Mouse (Mus musculus): Measurements from ENCODE around the gene Olfr1037. TPM values are rescaled to one million over a fixed set of nuclear protein-coding genes. Genes with fewer than 3 reads are reported as not detected.
"Not testable (repeated sequence)": the region's sequence is repeated elsewhere in the genome, so short reads cannot be mapped to it uniquely, and the experiment has no call there.

Gene Olfr1037
- polyA plus RNA-seq (2015; fragmentation: Nextera tagmentation; extraction: Ambion mirVana): not detected in 2 replicates

DNA sequence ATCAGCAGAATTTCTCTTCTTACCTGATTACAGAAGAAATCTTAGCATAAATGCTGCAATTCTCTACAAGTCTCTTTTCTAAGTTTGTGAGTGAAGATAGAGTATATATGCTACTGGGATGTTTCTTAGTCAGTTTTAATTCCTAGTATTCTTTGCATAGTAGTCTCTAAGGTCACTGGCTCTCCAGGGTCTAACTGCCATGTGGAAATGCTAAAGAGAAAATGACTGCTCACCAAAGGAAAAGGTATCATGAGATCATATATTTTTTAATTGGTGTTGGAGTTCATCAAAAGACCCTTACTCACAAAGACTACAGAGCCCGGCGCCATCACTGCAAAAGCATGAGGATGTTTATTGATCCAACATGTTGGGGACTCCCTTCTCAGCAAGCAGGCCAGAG lies at the start of gene Olfr1037:
Gene Olfr1037 (minus strand): TSS at position 101 of the 400 bp plus-strand sequence.
- Histone ChIP-seq H3K27me3 (no peaks in the 10 kb centered on the region), H3K27ac (no peak within 1 kb of the TSS), H3K9ac (no peak within 1 kb of the TSS), H3K4me3 (replicated peaks) (no peak within 1 kb of the TSS), H3K9me3 (replicated peaks) (no peaks in the 10 kb centered on the region), H3K36me3 (no peaks in the 10 kb centered on the region), H3K4me2 (no peak within 1 kb of the TSS), H3K4me1 (replicated peaks) (no peaks in the 10 kb centered on the region)
- no peak for ATAC-seq (ENCODE audit: low read depth)
- 75% methylated on average over 2 of the region's 2 CpGs for WGBS (ENCODE audit: insufficient replicate concordance)
- no peak for DNase-seq

DNA sequence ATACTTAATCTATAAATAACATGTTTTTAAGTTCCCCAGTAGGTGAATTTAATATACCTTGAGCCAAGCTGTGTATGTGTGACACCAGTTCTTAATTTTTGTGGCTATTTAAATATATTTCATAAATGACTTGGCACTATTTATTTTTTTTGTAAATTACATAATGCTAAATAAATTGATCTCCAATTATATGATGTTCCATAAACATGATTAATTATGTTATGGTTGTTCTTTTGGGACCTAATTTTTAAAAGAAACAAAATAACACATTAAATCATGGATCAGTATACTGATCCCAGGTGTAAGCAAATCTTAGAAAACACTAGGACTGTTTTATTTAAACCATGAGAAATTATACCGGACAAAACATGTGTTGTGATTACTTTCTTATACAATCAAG lies 48.6 kb upstream of the Olfr1037 start, which contains the start of gene Olfr1039:
Gene Olfr1039 (minus strand): TSS at position 101 of the 400 bp plus-strand sequence.
- H3K27me3 ChIP-seq: no peaks in the 10 kb centered on the region
- 76% methylated on average over 1 of the region's 1 CpGs for WGBS (ENCODE audit: insufficient replicate concordance)
- no peak within 1 kb of the TSS for H3K4me3 ChIP-seq (replicated peaks)
- H3K4me1 ChIP-seq (replicated peaks): no peaks in the 10 kb centered on the region
- H3K36me3 ChIP-seq: no peaks in the 10 kb centered on the region
- H3K9me3 ChIP-seq (replicated peaks): no peaks in the 10 kb centered on the region
- no peak within 1 kb of the TSS for H3K4me2 ChIP-seq
- DNase-seq: no peak
- H3K27ac ChIP-seq: no peak within 1 kb of the TSS
- no peak for ATAC-seq (ENCODE audit: low read depth)
- no peak within 1 kb of the TSS for H3K9ac ChIP-seq

DNA sequence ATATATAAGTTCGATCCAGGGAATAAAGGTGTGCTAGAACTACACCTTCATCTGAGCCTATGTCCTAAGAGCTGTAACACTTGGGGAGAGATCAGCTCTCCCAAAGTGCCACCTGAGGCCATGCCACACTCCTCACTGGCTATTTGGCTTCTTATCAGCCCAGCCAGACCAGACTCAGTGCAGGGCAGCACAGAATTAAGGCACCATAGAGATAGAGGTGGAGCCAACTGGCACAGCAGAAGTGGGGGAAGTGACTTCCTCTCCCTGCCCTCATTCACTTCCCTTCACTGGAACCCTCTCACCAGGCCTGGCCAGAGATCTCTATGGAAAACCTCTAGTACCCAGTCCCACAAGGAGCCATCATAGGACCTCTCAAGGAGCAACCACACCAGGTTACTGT lies 6.7 kb downstream of the Olfr1037 start:
- H3K4me2 ChIP-seq; H3K36me3 ChIP-seq; H3K27ac ChIP-seq; H3K4me1 ChIP-seq (replicated peaks); H3K9me3 ChIP-seq (replicated peaks); ATAC-seq (ENCODE audit: low read depth); DNase-seq; H3K4me3 ChIP-seq (replicated peaks); H3K27me3 ChIP-seq; H3K9ac ChIP-seq: not testable (repeated sequence)
- 58% methylated on average over 1 of the region's 1 CpGs for WGBS (ENCODE audit: insufficient replicate concordance)

DNA sequence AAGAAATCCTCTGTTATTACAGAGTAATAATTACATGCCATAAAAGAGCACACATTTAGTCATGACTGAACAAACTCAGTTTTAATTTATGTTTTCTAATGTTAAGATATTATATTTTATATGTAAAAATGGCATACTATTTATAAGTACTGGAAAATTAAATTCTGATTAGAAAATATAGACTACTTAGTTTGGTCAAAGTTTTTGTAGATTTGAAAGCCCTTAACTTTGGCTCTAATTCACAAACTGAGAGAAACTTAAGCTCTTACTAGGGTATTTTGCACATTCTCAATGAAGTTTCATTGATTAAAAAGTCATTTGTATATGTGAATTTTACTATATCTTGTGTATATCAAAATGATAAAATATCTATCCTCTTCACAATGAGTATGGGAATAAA lies 13.5 kb downstream of the Olfr1037 start, which contains the start of gene Olfr1036:
Gene Olfr1036 (plus strand): TSS at position 301 of the 400 bp plus-strand sequence.
- H3K27ac ChIP-seq; H3K9ac ChIP-seq; H3K4me1 ChIP-seq (replicated peaks); H3K4me2 ChIP-seq; ATAC-seq (ENCODE audit: low read depth); H3K4me3 ChIP-seq (replicated peaks); H3K27me3 ChIP-seq; DNase-seq; H3K9me3 ChIP-seq (replicated peaks); H3K36me3 ChIP-seq: not testable (repeated sequence)

DNA sequence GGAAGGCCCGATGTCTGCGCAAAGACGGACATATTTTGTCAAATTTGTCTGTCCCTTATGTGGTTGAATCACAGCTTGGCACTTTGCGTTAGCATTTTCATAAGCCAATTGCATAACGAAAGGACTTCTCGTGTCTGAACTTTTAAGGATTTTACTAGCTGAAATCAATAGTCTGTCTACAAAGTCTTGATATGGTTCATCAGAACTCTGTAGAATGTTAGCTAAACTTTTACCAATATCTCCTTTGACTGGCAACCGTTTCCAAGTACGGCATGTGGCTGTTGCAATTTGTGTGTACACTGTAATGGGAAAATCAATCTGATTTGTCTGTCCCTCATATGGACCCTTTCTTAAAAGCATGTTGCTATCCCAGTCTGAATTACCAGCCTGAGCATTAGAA lies 17.0 kb downstream of the Olfr1037 start:
- Histone ChIP-seq H3K27ac (no peak overlapping the region), H3K4me3 (replicated peaks) (no peak overlapping the region), H3K27me3 (no peaks in the 10 kb centered on the region), H3K36me3 (no peaks in the 10 kb centered on the region), H3K9me3 (replicated peaks) (no peaks in the 10 kb centered on the region), H3K4me1 (replicated peaks) (no peaks in the 10 kb centered on the region), H3K9ac (no peak overlapping the region), H3K4me2 (no peak overlapping the region)
- no peak for ATAC-seq (ENCODE audit: low read depth)
- no peak for DNase-seq
- WGBS (ENCODE audit: insufficient replicate concordance): 78% methylated on average over 8 of the region's 8 CpGs

DNA sequence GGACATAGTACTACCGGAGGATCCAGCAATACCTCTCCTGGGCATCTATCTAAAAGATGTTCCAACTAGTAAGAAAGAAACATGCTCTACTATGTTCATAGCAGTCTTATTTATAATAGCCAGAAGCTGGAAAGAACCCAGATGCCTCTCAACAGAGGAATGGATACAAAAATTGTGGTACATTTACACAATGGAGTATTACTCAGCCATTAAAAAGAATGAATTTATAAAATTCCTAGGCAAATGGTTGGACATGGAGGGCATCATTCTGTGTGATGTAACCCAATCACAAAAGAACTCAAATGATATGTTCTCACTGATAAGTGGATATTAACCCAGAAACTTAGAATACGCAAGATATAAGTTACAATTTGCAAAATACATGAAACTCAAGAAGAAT lies 23.4 kb downstream of the Olfr1037 start:
- not testable (repeated sequence) for H3K36me3 ChIP-seq; H3K9ac ChIP-seq; H3K9me3 ChIP-seq (replicated peaks); H3K4me1 ChIP-seq (replicated peaks); H3K4me3 ChIP-seq (replicated peaks); H3K27me3 ChIP-seq; H3K27ac ChIP-seq; H3K4me2 ChIP-seq; ATAC-seq (ENCODE audit: low read depth); DNase-seq
- WGBS (ENCODE audit: insufficient replicate concordance): 74% methylated on average over 2 of the region's 2 CpGs

DNA sequence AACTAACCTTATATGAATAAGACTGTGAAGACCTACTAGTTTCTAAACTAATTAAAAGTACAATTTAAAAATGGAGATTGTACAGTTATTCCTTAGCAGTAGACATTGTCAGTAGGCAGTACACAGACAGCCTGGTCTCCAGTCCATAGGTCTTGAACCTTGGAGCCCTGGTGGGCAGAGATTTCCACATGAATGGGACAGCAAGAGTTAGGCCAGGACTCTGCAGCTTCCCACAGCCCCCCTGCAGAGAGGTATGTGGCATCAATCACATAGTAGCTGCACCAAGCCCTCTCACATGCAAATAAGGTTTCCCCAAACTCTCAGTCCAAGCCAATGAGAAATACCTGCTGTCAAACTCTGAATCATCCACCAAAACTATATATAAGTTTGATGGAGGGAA lies 36.4 kb downstream of the Olfr1037 start:
- H3K4me2 ChIP-seq; H3K36me3 ChIP-seq; H3K27me3 ChIP-seq; ATAC-seq (ENCODE audit: low read depth); H3K4me1 ChIP-seq (replicated peaks); H3K9me3 ChIP-seq (replicated peaks); H3K27ac ChIP-seq; H3K4me3 ChIP-seq (replicated peaks); H3K9ac ChIP-seq; DNase-seq: not testable (repeated sequence)

DNA sequence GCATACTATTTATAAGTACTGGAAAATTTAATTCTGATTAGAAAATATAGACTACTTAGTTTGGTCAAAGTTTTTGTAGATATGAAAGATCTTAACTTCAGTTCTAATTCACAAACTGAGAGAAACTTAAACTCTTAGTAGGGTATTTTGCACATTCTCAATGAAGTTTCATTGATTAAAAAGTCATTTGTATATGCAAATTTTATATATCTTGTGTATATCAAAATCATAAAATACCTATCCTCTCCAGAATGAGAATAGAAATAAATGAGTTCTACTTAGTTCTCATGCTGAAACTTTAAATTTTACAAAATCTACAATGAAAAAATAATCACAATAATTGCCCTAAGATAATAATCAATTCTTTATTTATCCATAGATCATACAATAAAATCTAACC lies 41.6 kb downstream of the Olfr1037 start, which contains the start of gene Olfr1034:
Gene Olfr1034 (plus strand): TSS at position 301 of the 400 bp plus-strand sequence.
- H3K9me3 ChIP-seq (replicated peaks): no peaks in the 10 kb centered on the region
- ATAC-seq (ENCODE audit: low read depth): no peak
- no peaks in the 10 kb centered on the region for H3K4me1 ChIP-seq (replicated peaks)

More for the DNA sequence above, 41.6 kb downstream of the Olfr1037 start, which contains the start of gene Olfr1034:
- Histone ChIP-seq H3K27me3 (no peaks in the 10 kb centered on the region), H3K27ac (no peak within 1 kb of the TSS), H3K4me3 (replicated peaks) (no peak within 1 kb of the TSS), H3K36me3 (no peaks in the 10 kb centered on the region), H3K9ac (no peak within 1 kb of the TSS), H3K4me2 (no peak within 1 kb of the TSS)
- DNase-seq: no peak

Other genes starting within 250 kb of the Olfr1037 start
- not detected in 2 replicates for gene Olfr1019, start 241.9 kb downstream of the Olfr1037 start, polyA plus RNA-seq (2015; fragmentation: Nextera tagmentation; extraction: Ambion mirVana)
- not detected in 2 replicates for gene Olfr1020, start 240.4 kb downstream of the Olfr1037 start, polyA plus RNA-seq (2015; fragmentation: Nextera tagmentation; extraction: Ambion mirVana)
- gene Olfr1022, start 218.8 kb downstream of the Olfr1037 start, polyA plus RNA-seq (2015; fragmentation: Nextera tagmentation; extraction: Ambion mirVana): not detected in 2 replicates
- not detected in 2 replicates for gene Olfr1023, start 201.7 kb downstream of the Olfr1037 start, polyA plus RNA-seq (2015; fragmentation: Nextera tagmentation; extraction: Ambion mirVana)
- gene Olfr1024, start 182.3 kb downstream of the Olfr1037 start, polyA plus RNA-seq (2015; fragmentation: Nextera tagmentation; extraction: Ambion mirVana): not detected in 2 replicates
- gene Olfr1025-ps1, start 172.2 kb downstream of the Olfr1037 start, polyA plus RNA-seq (2015; fragmentation: Nextera tagmentation; extraction: Ambion mirVana): not detected in 2 replicates
- not detected in 2 replicates for gene Olfr1026, start 165.8 kb downstream of the Olfr1037 start, polyA plus RNA-seq (2015; fragmentation: Nextera tagmentation; extraction: Ambion mirVana)
- not detected in 2 replicates for gene Olfr1028, start 136.9 kb downstream of the Olfr1037 start, polyA plus RNA-seq (2015; fragmentation: Nextera tagmentation; extraction: Ambion mirVana)
- gene Olfr1029, start 113.5 kb downstream of the Olfr1037 start, polyA plus RNA-seq (2015; fragmentation: Nextera tagmentation; extraction: Ambion mirVana): not detected in 2 replicates
- not detected in 2 replicates for gene Olfr1030, start 108.1 kb downstream of the Olfr1037 start, polyA plus RNA-seq (2015; fragmentation: Nextera tagmentation; extraction: Ambion mirVana)
- not detected in 2 replicates for gene Olfr1031, start 97.1 kb downstream of the Olfr1037 start, polyA plus RNA-seq (2015; fragmentation: Nextera tagmentation; extraction: Ambion mirVana)
- gene Olfr1032, start 81.8 kb downstream of the Olfr1037 start, polyA plus RNA-seq (2015; fragmentation: Nextera tagmentation; extraction: Ambion mirVana): not detected in 2 replicates
- gene Olfr1033, start 66.8 kb downstream of the Olfr1037 start, polyA plus RNA-seq (2015; fragmentation: Nextera tagmentation; extraction: Ambion mirVana): 0.16 and 0.41 TPM in 2 replicates
- not detected in 2 replicates for gene Olfr1034, start 41.5 kb downstream of the Olfr1037 start, polyA plus RNA-seq (2015; fragmentation: Nextera tagmentation; extraction: Ambion mirVana)
- not detected in 2 replicates for gene Olfr1036, start 13.4 kb downstream of the Olfr1037 start, polyA plus RNA-seq (2015; fragmentation: Nextera tagmentation; extraction: Ambion mirVana)
- not detected in 2 replicates for gene Olfr1039, start 48.5 kb upstream of the Olfr1037 start, polyA plus RNA-seq (2015; fragmentation: Nextera tagmentation; extraction: Ambion mirVana)
- gene Olfr1040, start 59.3 kb upstream of the Olfr1037 start, polyA plus RNA-seq (2015; fragmentation: Nextera tagmentation; extraction: Ambion mirVana): not detected in 2 replicates
- not detected in 2 replicates for gene Olfr1042, start 74.5 kb upstream of the Olfr1037 start, polyA plus RNA-seq (2015; fragmentation: Nextera tagmentation; extraction: Ambion mirVana)
- not detected in 2 replicates for gene Olfr1043, start 80.1 kb upstream of the Olfr1037 start, polyA plus RNA-seq (2015; fragmentation: Nextera tagmentation; extraction: Ambion mirVana)
- not detected in 2 replicates for gene Olfr1044, start 90.4 kb upstream of the Olfr1037 start, polyA plus RNA-seq (2015; fragmentation: Nextera tagmentation; extraction: Ambion mirVana)
- gene Olfr52, start 98.3 kb upstream of the Olfr1037 start, polyA plus RNA-seq (2015; fragmentation: Nextera tagmentation; extraction: Ambion mirVana): not detected in 2 replicates
- gene Olfr1045, start 115.6 kb upstream of the Olfr1037 start, polyA plus RNA-seq (2015; fragmentation: Nextera tagmentation; extraction: Ambion mirVana): not detected in 2 replicates
- gene Olfr1046, start 131.9 kb upstream of the Olfr1037 start, polyA plus RNA-seq (2015; fragmentation: Nextera tagmentation; extraction: Ambion mirVana): not detected in 2 replicates
- gene Olfr1047, start 144.0 kb upstream of the Olfr1037 start, polyA plus RNA-seq (2015; fragmentation: Nextera tagmentation; extraction: Ambion mirVana): not detected in 2 replicates
- not detected in 2 replicates for gene Olfr1048, start 152.9 kb upstream of the Olfr1037 start, polyA plus RNA-seq (2015; fragmentation: Nextera tagmentation; extraction: Ambion mirVana)
- not detected in 2 replicates for gene Olfr1049, start 170.9 kb upstream of the Olfr1037 start, polyA plus RNA-seq (2015; fragmentation: Nextera tagmentation; extraction: Ambion mirVana)
- gene Olfr1051, start 191.7 kb upstream of the Olfr1037 start, polyA plus RNA-seq (2015; fragmentation: Nextera tagmentation; extraction: Ambion mirVana): not detected in 2 replicates
- gene Olfr1052, start 205.1 kb upstream of the Olfr1037 start, polyA plus RNA-seq (2015; fragmentation: Nextera tagmentation; extraction: Ambion mirVana): not detected in 2 replicates
- not detected in 2 replicates for gene Olfr1053, start 227.9 kb upstream of the Olfr1037 start, polyA plus RNA-seq (2015; fragmentation: Nextera tagmentation; extraction: Ambion mirVana)
- not detected in 2 replicates for gene Olfr1054, start 248.0 kb upstream of the Olfr1037 start, polyA plus RNA-seq (2015; fragmentation: Nextera tagmentation; extraction: Ambion mirVana)

Data from liver, embryonic 13.5 days (tissue).